Mouse (Mus musculus): Measurements from ENCODE around the gene Ubr1.
"Not testable (repeated sequence)": the region's sequence is repeated elsewhere in the genome, so short reads cannot be mapped to it uniquely, and the experiment has no call there.

Ubr1 gene

DNA sequence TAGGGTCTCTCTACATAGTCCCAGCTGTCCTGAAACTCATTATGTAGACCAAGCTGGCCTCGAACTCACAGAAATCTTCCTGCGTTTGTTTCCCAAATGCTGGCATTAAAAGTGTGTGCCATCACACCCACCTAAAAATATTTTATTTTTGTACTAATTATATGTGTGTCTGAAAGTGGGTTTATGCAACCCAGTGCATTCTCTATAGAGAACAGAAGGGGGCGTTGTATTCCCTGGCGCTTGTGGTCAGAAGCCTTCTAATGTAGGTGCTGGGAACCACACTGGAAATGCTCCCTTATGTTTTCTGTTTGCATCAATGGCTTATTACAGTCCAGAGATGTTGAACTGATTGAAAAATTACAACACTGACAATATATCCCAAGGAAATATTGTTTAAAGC, 5.8 kb upstream of the Ubr1 start:
- DNase-seq (ENCODE audit: low spot score), result no peak

GRCm38 (mm10) chr2:120972964-120973363, 2.4 kb upstream of the Ubr1 start:
- peak; percentile 6 for DNase-seq (ENCODE audit: low spot score)

DNA sequence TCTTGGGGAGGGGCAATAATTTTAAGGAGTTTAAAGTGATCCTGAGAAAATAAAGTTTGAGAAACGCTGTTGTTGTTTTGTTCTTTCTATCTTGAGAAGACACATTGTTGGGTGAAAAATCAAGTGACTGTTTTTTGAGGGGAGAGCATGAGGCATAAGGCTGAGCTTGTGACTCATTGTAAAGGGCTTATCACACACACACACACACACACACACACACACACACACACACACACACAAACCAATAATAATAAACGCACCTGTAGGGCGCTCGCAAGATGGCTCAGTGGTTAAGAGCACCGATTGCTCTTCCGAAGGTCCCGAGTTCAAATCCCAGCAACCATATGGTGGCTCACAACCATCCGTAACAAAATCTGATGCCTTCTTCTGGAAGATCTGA, 1.7 kb upstream of the Ubr1 start:
- DNase-seq (ENCODE audit: low spot score), result not testable (repeated sequence)

- no peak for DNase-seq (ENCODE audit: low spot score)
Measured at GRCm38 (mm10) chr2:120971766-120972165, 1.3 kb upstream of the Ubr1 start.

GRCm38 (mm10) chr2:120970045-120970539, 423 bp downstream of the Ubr1 start:
- DNase-seq (ENCODE audit: low spot score), result no peak

GRCm38 (mm10) chr2:120965486-120965885, 5.0 kb downstream of the Ubr1 start:
- no peak for DNase-seq (ENCODE audit: low spot score)

- DNase-seq (ENCODE audit: low spot score), result no peak
Measured at GRCm38 (mm10) chr2:120963110-120963509, 7.4 kb downstream of the Ubr1 start.

DNA sequence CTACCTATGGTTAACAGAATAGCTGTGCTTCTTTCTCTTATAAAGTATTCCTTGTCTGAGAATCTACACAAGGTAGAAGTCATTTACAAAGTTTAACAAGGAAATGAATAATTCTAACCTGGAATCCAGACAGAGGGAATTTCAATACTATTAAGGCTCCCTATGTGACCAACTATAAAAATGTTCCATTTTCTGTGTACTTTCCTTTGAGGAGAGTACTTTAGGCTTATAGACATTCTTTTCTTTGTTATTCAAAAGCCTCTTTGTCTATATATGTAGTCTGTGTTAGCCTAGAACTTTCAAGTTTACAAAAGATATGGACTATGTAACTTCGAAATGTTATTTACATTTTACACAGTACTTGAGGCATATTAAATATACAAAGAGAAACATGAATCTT, 10.3 kb downstream of the Ubr1 start:
- DNase-seq (ENCODE audit: low spot score), result no peak

GRCm38 (mm10) chr2:120959827-120960226, 10.7 kb downstream of the Ubr1 start:
- no peak for DNase-seq (ENCODE audit: low spot score)

DNA sequence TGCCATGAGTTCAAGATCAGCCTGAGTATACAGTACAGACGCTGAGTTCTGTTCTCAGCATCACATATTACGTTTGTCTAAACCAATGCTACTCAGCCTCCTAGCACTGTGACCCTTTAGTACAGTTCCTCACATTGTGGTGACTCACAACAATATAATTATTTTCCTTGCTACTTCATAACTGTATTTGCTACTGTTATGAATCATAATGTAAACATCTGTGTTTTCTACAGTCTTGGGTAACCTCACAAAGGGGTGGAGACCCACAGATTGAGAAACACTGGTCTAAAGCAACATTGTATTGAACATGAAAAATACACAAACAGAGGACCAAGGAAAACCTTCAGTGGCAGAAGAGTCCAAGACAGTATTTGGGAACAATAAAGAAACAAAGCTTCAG, 11.2 kb downstream of the Ubr1 start:
- no peak for DNase-seq (ENCODE audit: low spot score)

DNA sequence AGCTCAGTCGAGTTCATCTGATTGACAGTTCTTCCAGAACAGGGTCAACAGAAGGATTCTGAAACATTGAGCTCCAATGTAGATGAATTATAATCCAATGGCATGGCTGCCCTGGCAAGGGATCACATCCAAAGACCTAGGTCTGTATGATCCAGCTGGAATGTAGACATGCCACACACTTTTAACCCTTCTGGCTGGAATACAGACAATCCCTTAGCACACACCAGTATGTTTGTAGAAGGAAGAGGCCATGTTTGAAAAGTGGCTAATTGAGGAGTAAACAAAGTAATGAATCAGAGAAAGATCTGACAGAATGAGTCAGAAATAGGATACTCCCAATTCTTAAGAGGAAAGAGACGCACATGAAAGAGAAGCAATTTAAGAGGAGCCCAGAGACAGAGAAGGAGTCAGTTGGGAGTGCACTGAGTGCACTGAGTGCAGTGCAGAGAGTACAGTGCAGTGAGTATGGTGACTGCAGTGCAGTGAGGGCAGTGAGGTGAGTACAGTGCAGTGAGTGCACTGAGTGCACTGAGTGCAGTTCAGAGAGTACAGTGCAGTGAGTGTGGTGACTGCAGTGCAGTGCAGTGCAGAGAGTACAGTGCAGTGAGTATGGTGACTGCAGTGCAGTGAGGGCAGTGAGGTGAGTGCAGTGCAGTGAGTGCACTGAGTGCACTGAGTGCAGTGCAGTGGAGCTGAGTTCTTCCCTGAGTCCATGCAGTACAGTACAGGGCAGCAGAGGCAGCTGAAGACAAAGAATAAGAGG, 18.2 kb downstream of the Ubr1 start:
- no peak for DNase-seq (ENCODE audit: low spot score)

DNA sequence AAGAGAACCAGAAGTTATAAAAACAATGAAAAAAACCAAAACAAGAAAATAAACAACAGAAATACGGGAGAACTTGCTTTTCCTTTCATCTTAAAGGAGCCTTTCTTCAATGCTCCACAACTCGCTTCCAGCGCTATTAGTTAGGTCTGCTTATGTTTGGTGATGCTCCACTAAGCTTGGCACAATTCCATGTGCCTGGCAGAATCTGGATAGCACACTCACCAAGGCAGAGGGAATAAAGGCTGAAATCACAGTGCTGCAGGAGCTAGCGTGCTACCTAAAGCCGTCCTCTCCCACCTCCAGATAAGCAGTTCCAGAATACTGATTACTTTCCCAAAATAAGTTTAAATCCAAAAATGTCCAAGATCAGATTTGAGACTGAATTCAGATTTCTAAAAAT, 19.3 kb downstream of the Ubr1 start:
- DNase-seq (ENCODE audit: low spot score), result no peak

DNA sequence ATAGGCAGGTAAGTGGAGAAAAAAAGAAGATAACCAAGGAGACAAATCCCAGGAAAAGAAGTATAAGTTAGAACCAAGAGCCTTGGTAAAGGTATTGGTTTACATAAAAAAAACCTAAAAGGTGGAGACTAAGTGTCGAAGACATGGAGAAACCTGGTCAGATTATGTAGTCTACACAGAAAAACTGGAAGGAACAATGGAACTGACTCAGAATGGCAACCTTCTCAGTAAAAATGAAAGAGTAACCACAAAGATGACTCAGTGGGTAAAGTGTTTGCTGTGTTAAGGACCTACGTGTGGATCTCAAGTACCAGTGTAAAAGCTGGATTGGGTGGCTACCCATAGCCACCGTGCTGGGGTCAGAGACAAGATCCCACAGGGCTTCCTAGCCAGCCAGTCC, 37.5 kb downstream of the Ubr1 start:
- DNase-seq (ENCODE audit: low spot score), result no peak

DNA sequence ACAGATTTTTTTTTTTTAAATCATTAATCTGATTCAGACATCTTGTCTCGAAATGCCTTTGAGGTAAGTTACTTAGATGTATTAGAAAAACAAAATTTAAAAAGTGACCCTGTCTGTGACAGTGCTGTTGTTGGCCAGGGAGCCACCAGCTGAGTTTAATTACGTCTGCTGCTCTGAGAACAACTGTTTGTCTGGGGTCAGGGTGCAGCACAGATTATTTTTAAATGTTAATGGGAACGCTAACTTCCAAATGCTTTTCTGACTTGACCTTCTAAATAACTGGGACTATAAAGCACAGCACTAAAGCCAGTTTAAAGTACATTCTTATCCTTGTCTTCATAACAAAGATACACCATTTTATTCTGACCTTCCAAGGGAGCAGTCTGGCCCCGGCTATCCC, 61.0 kb downstream of the Ubr1 start:
- peak; percentile 9 for DNase-seq (ENCODE audit: low spot score)

DNA sequence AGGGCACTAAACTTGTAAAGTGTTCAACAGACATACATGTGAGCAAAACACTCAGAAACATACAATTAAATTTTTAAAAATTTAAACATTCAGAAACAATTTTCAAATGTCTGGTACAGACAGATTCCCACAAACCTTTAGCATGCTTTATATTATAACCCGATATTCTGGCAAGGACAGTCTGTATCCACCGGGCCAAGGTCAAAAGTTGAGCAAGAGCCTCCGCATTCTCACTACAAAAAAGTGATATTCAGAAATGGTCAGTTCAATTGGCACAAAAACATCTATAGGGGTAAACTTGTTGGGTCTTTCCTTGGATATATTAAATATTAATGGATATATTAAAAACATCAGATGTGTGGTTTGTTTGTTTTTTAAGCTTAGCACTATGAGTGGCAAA, 74.2 kb downstream of the Ubr1 start:
- DNase-seq (ENCODE audit: low spot score), result no peak

DNA sequence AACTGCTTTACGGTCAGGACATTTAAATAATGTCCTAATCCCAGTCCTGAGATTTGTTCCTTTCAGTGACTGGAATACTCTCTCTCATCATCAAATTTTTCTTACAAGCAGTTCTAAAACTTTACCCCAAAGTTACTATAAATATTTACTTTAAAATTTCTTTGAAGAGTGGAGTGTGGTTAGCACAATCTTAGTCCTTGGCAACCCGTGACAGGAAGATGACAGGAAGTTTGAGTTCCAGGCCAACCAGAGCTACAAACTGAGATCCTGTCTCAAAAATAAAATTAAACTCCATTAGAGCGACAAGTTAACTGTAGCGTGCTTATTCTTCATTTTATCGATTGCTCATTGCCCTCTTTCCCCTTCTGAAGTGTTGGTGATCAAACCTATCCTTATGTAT, 82.9 kb downstream of the Ubr1 start:
- DNase-seq (ENCODE audit: low spot score), result no peak

DNA sequence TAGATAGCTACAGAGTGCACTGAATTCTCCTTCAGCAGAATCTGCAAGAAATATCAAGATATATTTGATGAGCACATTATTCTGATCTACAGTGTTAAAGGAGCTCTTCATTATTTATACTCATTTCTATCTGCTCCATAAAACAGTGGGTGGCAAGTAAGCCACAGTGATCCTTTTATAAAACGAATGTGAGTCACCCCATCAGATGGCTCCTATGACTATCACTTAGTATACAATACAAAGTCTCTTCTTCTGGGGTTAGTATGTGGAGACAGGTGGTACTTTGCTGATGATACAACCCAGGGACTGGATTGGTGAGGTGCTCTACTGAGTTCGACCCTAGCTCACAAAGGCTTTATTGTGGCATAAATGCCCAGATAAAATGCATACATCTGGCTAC, 97.3 kb downstream of the Ubr1 start:
- DNase-seq (ENCODE audit: low spot score), result no peak

- DNase-seq (ENCODE audit: low spot score), result no peak
Measured at GRCm38 (mm10) chr2:120871447-120872336, 98.8 kb downstream of the Ubr1 start.

- DNase-seq (ENCODE audit: low spot score), result no peak
Measured at GRCm38 (mm10) chr2:120867336-120867735, 103.2 kb downstream of the Ubr1 start.

- peak; percentile 42 for DNase-seq (ENCODE audit: low spot score)
Measured at GRCm38 (mm10) chr2:120866561-120866960, 104.0 kb downstream of the Ubr1 start.

GRCm38 (mm10) chr2:120863389-120863788, 107.1 kb downstream of the Ubr1 start:
- no peak for DNase-seq (ENCODE audit: low spot score)

GRCm38 (mm10) chr2:120860699-120861098, 109.8 kb downstream of the Ubr1 start:
- DNase-seq (ENCODE audit: low spot score), result no peak

DNA sequence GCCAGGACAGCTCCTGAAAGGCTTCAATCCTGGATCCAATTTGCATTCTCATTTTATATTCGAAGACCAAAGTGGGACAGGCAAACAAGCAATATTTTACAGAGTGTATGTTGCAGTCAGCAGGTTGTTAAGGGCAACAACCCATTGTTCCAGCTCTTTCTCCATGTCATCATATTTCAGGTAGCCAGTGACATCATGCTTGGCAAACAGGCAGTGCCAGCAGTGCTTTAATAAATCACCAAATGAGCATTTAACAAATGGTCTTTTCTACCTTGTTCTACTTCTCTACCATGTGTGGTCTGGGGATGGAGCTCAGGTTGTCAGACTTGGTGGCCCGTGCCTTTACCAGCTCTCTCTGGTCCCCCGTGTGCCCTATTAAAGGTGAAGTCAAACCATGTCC, 112.4 kb downstream of the Ubr1 start:
- DNase-seq (ENCODE audit: low spot score), result no peak

All from embryo, embryonic 10 days (tissue).